Mouse (Mus musculus): Measurements from ENCODE around the gene C1qtnf2. TPM values are rescaled to one million over a fixed set of nuclear protein-coding genes. Genes with fewer than 3 reads are reported as not detected.

C1qtnf2 gene
- total and polyA plus RNA-seq, 3 experiments: not detected

DNA sequence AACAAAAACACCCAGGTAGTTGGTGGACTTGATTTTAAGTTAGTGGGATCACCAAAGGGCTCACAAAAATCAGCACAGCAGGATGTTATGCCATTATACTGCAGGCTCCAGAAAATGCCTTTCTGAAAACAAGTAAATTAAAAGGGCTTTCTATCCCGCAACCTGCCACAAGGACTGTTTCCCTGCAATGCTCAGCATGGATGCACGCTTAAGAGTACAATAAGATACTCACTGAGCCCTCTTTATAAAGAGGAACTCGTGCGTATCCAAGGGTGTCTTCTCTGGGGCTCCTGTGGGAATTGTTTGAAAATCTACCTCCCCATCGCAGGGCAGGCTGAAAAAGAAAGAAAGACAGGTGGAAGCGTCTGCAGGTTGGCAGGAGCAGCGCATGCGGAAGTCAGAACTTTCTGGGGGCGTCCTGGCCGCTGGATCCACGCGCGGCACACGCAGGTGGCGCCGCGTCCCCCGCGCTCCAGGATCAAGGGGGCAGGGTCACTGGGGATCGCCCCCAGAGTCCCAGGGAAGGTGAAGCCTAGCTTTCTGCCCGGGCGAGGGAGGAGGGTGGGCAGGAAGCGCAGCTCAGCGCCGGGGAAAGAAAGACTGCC is 54.1 kb downstream of the C1qtnf2 start:
- Histone ChIP-seq H3K9ac (ENCODE audit: control insufficient read depth, low read depth, low read length, poor library complexity, severe bottlenecking) (no peak overlapping the region), H3K4me3 (ENCODE audit: control insufficient read depth in 1 of 2, insufficient read depth in 1 of 2, low read depth in 2 of 2, low read length in 2 of 2) (no peak overlapping the region), H3K27ac (ENCODE audit: control insufficient read depth, low read depth, low read length) (no peak overlapping the region), H3K27me3 (ENCODE audit: control insufficient read depth in 1 of 2, insufficient read depth in 2 of 2, low read length in 2 of 2) (peaks cover 0 to 3% of the 10 kb centered on the region in 2 experiments; a peak in 1 of 4 replicates), H3K9me3 (replicated peaks; ENCODE audit: insufficient read depth, low read length) (no peaks in the 10 kb centered on the region), H3K36me3 (ENCODE audit: control insufficient read depth in 1 of 2, insufficient read depth in 2 of 2, low read length in 2 of 2) (no peaks in the 10 kb centered on the region), H3K79me2 (ENCODE audit: control insufficient read depth, insufficient read depth, low read length, poor library complexity) (no peaks in the 10 kb centered on the region), H3K4me1 (ENCODE audit: control insufficient read depth in 1 of 2, insufficient read depth in 2 of 2, low read length in 2 of 2) (no peaks in the 10 kb centered on the region)
- no peak for DNase-seq (ENCODE audit: low read depth, low spot score)
- TF ChIP-seq NELFE (IDR thresholded peaks at IDR 0.05; ENCODE audit: low read depth, low read length) (no peak), RCOR1 (IDR thresholded peaks at IDR 0.05; ENCODE audit: low read depth, low read length) (no peak), POLR2A (IDR thresholded peaks at IDR 0.05; ENCODE audit: control insufficient read depth in 1 of 2, insufficient read depth in 1 of 2, low read depth in 1 of 2, low read length in 2 of 2, poor library complexity in 1 of 2) (no peak), ELF1 (IDR thresholded peaks at IDR 0.05; ENCODE audit: low read depth, low read length) (no peak), NRF1 (IDR thresholded peaks at IDR 0.05; ENCODE audit: insufficient read depth, low read depth, low read length, poor library complexity, severe bottlenecking) (no peak), GABPA (IDR thresholded peaks at IDR 0.05; ENCODE audit: low read depth, low read length) (no peak), HCFC1 (IDR thresholded peaks at IDR 0.05; ENCODE audit: low read depth, low read length) (no peak), ETS1 (IDR thresholded peaks at IDR 0.05; ENCODE audit: low read depth, low read length) (no peak), TCF12 (IDR thresholded peaks at IDR 0.05; ENCODE audit: low read depth, low read length) (no peak), MAZ (IDR thresholded peaks at IDR 0.05; ENCODE audit: low read depth, low read length) (no peak), MXI1 (IDR thresholded peaks at IDR 0.05; ENCODE audit: low read depth, low read length) (no peak), ZKSCAN1 (IDR thresholded peaks at IDR 0.05; ENCODE audit: low read depth, low read length) (no peak), KAT2A (conservative IDR thresholded peaks at IDR 0.05; ENCODE audit: low read depth, low read length) (no peak), BHLHE40 (IDR thresholded peaks at IDR 0.05; ENCODE audit: borderline replicate concordance, low read depth, low read length) (no peak), ZC3H11A (IDR thresholded peaks at IDR 0.05; ENCODE audit: low read depth, low read length) (no peak), GATA1 (IDR thresholded peaks at IDR 0.05; ENCODE audit: low read depth, low read length) (no peak), MEF2A (IDR thresholded peaks at IDR 0.05; ENCODE audit: extremely low read depth, insufficient replicate concordance, low read depth, low read length, poor library complexity, severe bottlenecking) (no peak), USF1 (IDR thresholded peaks at IDR 0.05; ENCODE audit: low read depth, low read length) (no peak), USF2 (IDR thresholded peaks at IDR 0.05; ENCODE audit: borderline replicate concordance in 1 of 2, insufficient read depth in 1 of 2, low read depth in 1 of 2, low read length in 2 of 2) (no peak), E2F4 (IDR thresholded peaks at IDR 0.05; ENCODE audit: borderline replicate concordance, low read depth, low read length) (no peak)

Measured in MEL (cell line).